Mouse (Mus musculus) B cell, adult 2 months (primary cell): ENCODE measurements around the gene Ano8.

Source experiments
- DNase-seq, 2 experiments: peaks; one replicate each; pipeline ENCODE4 v3.0.0; 2022

Ano8 gene

DNA sequence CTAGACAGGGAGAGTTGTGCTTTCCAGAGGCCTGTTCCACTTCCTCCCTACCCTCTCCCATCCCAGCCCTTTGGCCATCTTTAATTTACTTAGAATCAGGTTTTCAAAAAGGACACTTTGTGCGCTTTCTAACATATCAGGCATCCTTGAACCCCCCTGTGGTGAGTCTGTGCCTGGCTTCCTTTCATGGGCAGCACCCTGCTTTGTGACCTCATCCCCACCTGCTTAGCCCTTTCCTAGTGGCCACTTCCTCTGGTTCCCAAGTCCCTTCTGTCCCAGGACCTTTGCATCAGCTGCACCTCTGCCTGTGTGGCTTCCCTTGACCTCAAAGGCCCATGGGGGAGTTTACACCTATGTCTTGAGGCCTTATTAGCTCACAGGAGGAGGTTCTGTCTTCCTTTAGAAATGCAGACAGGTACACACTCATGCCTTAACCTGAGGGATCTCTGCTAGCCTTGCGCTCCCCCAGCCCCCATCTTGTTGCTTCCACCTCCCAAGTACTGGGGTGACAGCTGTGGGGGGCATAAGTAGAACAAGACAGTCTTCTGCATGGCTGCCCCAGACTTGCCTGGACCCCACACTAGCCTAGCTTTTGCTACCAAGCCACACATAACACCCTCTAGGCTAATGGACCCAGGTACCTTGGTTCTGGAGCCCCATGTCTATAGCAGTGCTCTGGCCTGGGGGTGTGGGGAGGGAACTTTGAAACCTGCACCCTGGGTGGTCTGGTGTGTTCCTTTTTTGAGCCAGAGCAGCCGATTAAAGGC lies 15.4 kb downstream of the Ano8 start:
- no peak for DNase-seq

DNA sequence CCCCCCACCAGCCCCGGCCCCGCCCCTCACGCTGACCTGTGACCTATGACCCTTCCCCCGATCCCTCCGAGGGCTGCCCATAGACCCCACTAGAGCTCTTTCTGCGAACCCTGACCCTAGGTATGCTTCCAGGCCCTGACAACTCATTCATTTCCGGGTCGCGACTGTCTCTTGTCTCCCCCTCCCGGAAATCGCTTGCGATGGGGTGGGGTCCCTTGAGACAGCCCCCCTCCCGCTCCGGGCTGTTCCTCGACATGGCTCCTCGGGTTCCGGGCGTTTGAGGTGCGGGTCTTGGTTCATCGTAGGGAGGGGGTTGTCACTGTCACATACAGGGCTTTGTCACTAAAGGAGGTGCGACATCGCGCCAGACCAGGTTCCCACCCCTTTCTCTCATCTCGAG lies 16.4 kb downstream of the Ano8 start:
- peak; percentile 56 to 57 for DNase-seq

DNA sequence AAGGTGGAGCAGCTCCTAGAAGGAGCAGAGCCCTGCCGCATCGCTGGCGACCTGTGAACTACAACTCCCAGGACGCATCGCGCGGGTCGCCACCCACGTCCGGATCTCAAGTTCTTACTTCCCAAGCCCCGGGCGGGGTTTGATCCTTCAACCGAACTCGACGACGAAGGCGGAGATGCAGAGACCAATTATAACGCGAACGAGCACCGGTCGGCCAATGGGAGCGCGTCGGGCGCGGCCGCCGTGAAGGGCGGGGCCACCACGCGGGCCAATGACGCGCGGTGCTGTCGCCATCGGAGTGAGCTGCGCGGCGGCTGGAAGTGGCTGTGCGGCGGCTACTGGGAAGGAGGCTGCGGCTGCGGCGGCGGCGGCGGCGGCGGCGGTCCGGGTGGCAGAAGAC lies 16.8 kb downstream of the Ano8 start, which contains the start of gene Dda1:
Dda1 (plus strand) TSS at position 284 of the 400 bp plus-strand sequence.
- DNase-seq = peak; percentile 96 to 97

DNA sequence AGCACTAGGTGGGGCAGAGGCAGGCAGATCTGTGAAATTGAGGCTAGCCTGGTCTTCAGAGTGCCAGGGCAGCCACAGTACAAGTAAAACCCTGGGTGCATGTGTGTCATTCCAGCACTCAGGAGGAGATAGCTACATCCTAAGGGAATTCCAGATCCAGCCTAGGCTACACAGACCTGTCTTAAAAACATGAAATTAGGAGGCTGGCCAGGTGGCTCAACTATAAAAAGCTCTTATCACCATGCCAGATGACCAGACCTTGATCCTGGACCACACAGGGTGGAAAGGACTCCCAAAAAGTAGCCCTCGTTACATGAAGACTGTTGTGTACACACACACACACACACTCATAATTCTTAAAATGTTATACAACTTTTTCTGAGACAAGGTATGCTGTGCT lies 17.8 kb downstream of the Ano8 start:
- DNase-seq = no peak

GRCm38 (mm10) chr8:71467201-71467600 lies 18.6 kb downstream of the Ano8 start:
- no peak for DNase-seq

DNA sequence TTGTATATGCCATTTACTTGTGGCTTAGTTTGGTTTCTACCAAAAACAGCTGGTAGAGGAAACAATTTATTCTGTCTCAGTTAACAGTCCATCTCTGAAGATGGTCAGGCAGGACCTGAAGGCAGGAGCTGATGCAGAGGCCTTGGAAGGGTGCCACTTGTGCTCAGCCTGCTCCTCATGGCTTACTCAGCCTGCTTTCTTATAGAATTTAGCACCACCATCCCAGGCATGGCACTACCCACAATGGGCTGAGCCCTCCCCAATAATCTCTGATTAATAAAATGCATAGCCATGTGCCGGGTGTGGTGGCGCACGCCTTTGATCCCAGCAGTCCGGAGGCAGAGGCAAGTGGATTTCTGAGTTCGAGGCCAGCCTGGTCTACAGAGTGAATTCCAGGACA lies 19.6 kb downstream of the Ano8 start:
- DNase-seq = no peak

DNA sequence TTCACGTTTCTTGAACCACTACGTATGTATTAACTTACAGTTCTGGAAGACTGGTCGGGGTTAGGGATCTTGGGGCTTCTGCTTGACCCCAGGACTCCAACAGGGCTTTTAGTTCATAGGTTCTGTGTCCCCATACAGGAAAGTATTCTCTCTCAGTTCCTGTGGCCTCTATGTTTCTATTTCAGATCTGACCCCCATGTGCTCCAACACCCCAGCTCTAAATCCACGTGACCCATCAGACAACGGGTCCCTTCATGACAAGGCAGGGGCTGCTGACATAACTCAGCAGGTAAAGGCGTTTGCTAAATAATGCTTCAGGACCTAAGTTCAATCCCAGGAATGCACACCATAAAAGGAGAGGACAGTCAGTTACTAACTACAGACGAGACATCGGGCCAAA lies 20.0 kb downstream of the Ano8 start:
- no peak for DNase-seq

DNA sequence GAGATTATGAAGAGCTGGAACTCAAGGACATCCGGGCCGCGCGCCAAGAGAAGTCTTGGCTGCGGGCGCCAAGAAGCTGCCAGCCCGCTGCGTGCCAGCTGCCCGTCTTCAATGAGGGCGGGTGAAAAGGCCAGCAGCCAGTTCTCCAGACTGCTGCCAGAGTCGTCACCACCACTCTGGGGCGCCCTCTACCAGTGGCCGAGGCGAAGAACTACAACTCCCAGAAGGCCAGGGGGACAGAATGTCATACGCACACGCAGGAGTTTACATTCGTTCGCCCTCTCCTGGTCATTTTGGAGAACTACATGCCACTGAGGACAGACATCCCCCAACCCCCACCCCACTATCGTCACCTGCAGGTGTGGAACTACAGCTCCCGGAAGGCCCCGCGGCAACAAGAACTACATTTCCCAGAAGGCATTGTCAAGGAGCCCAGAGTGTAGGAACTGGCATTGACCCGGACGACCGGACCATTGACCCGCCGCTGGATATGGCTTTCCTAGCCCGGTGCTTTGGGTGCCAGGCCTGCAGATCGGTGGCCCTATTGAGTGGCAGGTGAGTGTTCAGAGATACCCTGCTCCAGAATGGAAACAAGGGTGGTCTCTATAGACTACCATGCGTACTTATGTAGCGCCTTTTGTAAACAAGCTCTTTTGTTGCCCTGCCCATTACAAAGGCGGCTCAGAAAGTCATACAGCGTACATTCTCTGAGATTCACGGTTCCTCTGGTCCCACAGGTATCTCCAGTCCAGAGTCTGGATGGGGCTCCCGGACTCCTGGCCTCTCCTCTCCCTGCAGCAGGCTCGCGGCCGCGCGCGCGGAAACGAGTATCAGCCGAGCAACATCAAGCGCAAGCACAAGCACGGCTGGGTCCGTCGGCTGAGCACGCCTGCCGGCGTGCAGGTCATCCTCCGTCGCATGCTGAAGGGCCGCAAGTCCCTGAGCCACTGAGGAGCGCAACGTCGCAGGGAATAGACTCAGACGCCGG lies 21.0 kb downstream of the Ano8 start, which contains the start of gene Mrpl34:
Mrpl34 (plus strand) TSS at position 447 of the 988 bp plus-strand sequence.
- DNase-seq = peak; percentile 98 to 99

DNA sequence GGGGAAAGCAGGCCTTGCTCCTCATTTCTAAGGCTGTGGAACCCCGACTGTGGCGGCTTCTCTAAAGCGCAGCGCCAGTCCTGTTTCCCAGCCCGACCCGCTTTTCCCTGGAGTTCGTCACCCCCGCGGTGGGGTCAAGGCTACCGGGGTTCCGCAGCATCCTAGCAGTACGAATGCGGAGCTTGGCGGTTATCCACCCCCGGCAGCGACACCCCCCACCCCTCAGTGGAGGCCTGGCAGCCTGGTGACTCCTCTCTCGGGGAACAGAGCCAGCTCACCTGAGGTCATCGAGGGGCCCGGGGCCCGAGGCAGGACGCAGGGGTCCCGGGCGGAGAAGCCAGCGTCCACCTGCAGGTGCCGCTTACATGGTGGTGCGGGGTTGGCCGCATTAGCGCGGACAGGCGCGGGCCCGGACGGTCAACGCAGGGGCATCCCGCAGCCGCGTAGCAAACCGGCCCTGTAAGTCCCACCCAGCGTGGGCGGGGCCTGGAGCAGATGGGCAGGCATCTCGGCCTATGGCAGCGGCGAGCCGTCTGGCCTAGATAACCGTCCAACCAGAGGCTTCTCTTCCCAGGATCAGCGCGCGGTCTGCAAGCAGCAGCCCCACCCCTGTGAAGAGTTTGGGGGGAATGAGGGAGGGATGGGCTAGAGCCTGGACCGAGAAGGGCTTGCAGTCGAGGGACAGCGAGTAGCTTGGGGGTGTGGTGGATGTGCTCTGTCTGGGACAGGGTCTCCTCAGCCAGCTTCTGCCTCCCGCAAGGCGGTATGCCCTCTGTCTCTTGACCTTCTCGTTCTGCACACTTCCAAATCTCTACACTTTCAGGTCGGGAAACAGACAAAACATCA lies 22.4 kb downstream of the Ano8 start, which contains the start of gene Abhd8:
Abhd8 (minus strand) TSS at position 468 of the 846 bp plus-strand sequence.
- peak; percentile 93 for DNase-seq

GRCm38 (mm10) chr8:71462786-71463185 lies 23.0 kb downstream of the Ano8 start:
- DNase-seq = peak; percentile 70 to 75

- DNase-seq = no peak
Observed at GRCm38 (mm10) chr8:71462191-71462590, 23.6 kb downstream of the Ano8 start.

- DNase-seq = no peak
Observed at GRCm38 (mm10) chr8:71461152-71461840, 24.5 kb downstream of the Ano8 start.

GRCm38 (mm10) chr8:71460716-71461115 lies 25.0 kb downstream of the Ano8 start:
- DNase-seq = no peak

DNA sequence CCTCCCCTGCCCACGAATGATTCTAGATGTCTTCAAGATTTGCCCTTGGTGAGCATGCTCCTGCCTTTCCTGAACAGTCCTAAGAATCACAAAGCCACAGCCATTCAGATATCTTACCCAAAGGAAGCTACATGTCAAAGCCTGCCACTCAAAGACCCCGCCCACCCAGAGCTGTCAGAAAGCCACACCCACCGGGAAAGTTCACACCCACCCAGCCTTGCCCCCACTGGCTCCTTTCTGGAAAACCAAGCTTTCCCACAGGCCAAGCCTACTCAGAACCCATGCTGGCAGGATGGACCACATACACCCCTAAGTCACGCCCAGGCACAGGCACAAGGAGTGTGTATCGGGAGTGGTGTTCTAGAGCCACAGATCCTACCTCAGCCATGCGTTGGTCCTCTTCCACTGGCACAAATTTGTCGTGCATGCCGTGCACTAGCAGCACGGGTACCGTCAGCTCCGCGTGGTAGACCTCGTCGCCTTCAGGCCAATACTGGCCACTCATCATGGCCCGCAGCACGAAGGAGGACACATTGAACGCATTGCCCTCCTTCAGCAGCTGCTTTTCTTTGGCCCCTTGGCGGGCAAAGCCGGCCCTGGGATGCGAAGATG lies 28.0 kb downstream of the Ano8 start:
- DNase-seq = no peak

- no peak for DNase-seq
Observed at GRCm38 (mm10) chr8:71456906-71457305, 28.9 kb downstream of the Ano8 start.

- DNase-seq = no peak
Observed at GRCm38 (mm10) chr8:71454668-71455067, 31.1 kb downstream of the Ano8 start.

GRCm38 (mm10) chr8:71452669-71453068 lies 33.1 kb downstream of the Ano8 start:
- no peak for DNase-seq

GRCm38 (mm10) chr8:71451777-71452176 lies 34.0 kb downstream of the Ano8 start:
- no peak for DNase-seq

DNA sequence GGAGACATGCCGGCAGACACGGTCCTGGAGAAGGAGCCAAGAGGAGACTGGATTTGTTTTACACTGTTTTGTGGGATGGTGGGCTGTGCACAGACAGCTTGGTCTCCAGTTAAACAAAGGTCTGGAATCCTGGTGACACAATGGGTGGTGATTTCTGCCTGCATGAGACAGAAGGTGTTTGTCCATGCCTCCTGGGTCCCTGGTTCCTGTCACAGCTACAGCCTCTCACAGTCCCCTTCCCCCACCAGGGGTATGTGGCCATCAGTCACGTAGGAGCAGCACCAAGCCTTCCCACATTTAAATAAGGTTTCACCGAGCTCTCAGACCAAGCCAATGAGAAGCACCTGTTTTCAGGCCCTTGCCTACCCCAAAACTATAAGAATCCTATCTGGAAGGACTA lies 34.4 kb downstream of the Ano8 start:
- DNase-seq = no peak

- no peak for DNase-seq
Observed at GRCm38 (mm10) chr8:71445096-71445495, 40.7 kb downstream of the Ano8 start.

GRCm38 (mm10) chr8:71441404-71441803 lies 44.4 kb downstream of the Ano8 start:
- peak; percentile 82 to 84 for DNase-seq
